Mouse (Mus musculus) adrenal gland, postnatal 4 days (tissue): ENCODE results near the gene Idh1. TPM values are rescaled to one million over a fixed set of nuclear protein-coding genes. Genes with fewer than 3 reads are reported as not detected.
A peak's percentile ranks its signal among the peaks of the same experiment; 100 is the strongest.

Experiments used
- DNase-seq, 2 experiments: peaks; one replicate each; pipeline ENCODE4 v3.0.0; 2021 to 2022; ENCODE audit warnings: low spot score in 2 of 2, mixed read lengths in 2 of 2
- total RNA-seq, 2 experiments: library from RNA; stranded (reverse); gene quantifications; 2 replicates each; pipeline ENCODE4 v1.2.3; 2021

The Idh1 gene
- total RNA-seq, 2 experiments from 2014 or later, result 373 to 385 TPM

- no peak for DNase-seq
These were observed 66.9 kb downstream of the Idh1 start, which contains the start of gene Gm28845 for GRCm38 (mm10) chr1:65119438-65119837. Gene Gm28845 (minus strand): TSS chr1:65119558.

- no peak for DNase-seq
These were observed 68.0 kb downstream of the Idh1 start for GRCm38 (mm10) chr1:65118150-65118913.

- no peak for DNase-seq
These were observed 72.6 kb downstream of the Idh1 start for GRCm38 (mm10) chr1:65113536-65114172.

GRCm38 (mm10) chr1:65112807-65113196 is 73.5 kb downstream of the Idh1 start:
- DNase-seq, result no peak

- DNase-seq, result peak; percentile 27 to 55
These were observed 74.1 kb downstream of the Idh1 start for GRCm38 (mm10) chr1:65112031-65112806.

- no peak for DNase-seq
These were observed 76.4 kb downstream of the Idh1 start for GRCm38 (mm10) chr1:65109756-65110435.

GRCm38 (mm10) chr1:65109196-65109595 is 77.1 kb downstream of the Idh1 start:
- no peak for DNase-seq

Other genes starting within 250 kb of the Idh1 start
- 10 to 100 TPM; 27.0 to 29.2 TPM for gene Plekhm3, start 229.7 kb downstream of the Idh1 start, total RNA-seq
- gene Akr1cl, start 153.7 kb downstream of the Idh1 start, total RNA-seq, result 100 to 1,000 TPM; 902 to 972 TPM
- gene Cryge, start 135.4 kb downstream of the Idh1 start, total RNA-seq, result under 1 TPM in 1 of 2 experiments, not detected in 1; 0.50 TPM
- not detected for gene Crygd, start 123.0 kb downstream of the Idh1 start, total RNA-seq
- not detected for gene Crygc, start 112.8 kb downstream of the Idh1 start, total RNA-seq
- gene Crygb, start 104.2 kb downstream of the Idh1 start, total RNA-seq, result not detected
- gene Cryga, start 83.1 kb downstream of the Idh1 start, total RNA-seq, result not detected
- not detected for gene Gm28845, start 66.9 kb downstream of the Idh1 start, total RNA-seq
- gene D630023F18Rik, start 63.3 kb downstream of the Idh1 start, total RNA-seq, result 1 to 10 TPM in 1 of 2 experiments, not detected in 1; 1.2 TPM
- gene Pikfyve, start 183 bp upstream of the Idh1 start, total RNA-seq, result 10 to 100 TPM; 34.6 to 36.0 TPM
- gene Pth2r, start 95.6 kb upstream of the Idh1 start, total RNA-seq, result not detected